Mouse (Mus musculus): ENCODE measurements at regions not wholly inside any gene's neighbourhood (a gene's known extent, or its start where the extent isn't known, plus 50 kb on each side); places are given as distances from the start of the nearest gene placed in this dataset.

DNA sequence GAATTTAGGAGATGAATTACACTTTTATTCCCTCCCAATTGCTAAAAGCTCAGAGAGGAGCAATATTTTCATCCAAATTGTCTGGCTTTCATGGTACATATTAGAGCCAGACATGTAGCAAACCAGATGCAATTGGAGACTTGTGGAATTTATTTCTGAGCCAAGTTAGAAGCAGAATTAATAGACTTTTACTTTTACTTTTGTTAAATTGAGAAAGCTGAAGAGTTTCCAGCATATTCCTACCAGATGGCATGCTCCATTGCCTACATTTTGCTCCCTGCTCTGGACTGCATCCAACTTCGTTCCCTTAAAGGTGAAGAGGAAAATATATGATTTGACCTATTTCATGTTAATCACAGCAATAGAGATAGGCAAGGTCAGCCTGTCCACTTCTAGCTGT lies 646.4 kb upstream of the Slit2 start:
- DNase-seq (ENCODE audit: low spot score) = no peak

DNA sequence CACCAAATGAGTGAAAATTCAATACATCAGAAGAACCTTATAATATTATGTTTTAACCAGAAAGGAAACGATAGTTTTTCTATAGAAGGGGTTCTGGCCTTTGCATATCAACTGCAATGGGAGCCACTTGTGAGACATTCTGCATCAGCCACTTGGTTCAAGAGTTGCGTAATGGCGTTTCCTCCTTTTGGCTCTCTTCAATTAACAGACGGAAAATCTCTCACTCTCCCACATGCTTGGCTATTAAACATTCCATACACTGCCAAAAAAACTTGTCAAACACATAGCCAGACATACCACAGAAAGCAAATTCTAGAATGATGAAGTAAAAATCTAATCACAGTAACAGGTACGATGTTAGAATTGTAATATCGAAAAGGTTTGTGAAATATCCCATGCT lies 643.1 kb upstream of the Slit2 start:
- no peak for DNase-seq (ENCODE audit: low spot score)

DNA sequence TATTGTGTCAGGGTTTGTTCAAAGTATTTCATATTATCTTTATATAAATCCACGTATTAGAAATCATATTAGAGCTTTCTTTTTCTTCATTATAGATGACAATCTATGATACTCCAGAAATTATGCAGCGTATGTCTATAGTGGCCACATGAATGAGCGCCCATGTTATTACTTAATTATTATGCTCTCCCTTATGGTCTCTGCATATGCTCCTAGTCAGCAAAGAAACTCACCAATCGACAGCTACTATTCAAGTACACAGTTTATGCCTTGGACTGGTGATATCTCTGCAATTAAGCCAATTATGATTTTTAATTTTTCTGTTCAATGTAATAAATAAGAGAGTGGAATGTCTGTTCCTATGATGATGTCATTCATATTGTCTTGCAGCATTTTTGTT lies 612.8 kb upstream of the Slit2 start:
- no peak for DNase-seq (ENCODE audit: low spot score)

DNA sequence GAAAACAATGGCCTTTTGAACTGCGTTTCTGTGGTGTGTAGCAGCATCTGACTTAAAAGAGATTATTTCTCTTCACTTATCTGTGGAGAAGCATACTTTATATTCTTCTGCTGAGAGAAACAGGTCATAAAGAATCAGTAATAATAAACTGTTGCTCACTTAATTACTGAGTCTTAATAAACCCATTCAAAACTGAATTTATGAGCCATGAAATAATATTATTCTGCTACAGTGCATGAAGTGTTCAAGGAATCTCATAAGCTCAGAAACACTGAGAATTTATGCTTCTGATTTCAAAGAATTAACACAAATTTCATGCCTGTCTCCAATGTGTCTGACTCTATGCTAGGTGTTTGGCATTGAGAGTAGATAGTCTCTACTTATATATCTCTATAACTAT lies 597.0 kb upstream of the Slit2 start:
- no peak for DNase-seq (ENCODE audit: low spot score)

DNA sequence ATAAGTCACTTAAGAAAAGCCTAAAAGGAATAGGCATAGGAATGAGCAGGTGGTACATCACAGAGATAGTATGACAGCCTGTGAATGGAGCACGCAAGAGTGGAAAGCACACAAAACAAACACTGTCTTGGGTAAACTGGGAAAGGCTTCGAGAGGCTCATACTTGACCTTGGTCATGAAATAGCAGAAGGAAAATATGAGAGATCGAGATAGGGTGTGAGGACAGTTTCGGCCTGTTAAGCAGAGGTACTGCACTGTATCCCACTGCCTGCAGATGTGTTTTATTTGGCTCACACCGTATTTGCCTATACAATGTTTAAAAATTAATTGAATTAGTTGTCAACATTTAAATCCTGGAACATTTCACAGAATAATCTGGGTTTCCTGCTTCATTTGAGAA lies 596.2 kb upstream of the Slit2 start:
- no peak for DNase-seq (ENCODE audit: low spot score)

DNA sequence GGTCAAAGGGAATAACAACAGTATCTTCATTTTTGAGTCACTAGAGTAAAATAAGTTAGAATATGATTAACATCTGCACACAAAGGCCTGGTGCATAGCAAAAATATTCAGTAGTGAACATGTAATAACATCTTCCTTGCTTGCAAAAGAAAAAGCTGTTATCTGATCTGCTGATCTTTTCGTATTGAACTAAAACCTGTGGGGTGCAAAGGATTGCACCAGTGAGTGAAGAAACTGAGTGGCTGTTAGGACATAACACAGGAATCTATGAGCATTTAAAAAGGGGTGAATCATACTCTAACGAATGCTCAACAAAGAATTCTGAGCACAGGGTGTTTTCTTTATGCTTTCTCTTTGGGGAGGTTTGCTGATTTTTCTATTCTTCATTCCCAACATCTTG lies 592.2 kb upstream of the Slit2 start:
- DNase-seq (ENCODE audit: low spot score) = no peak

DNA sequence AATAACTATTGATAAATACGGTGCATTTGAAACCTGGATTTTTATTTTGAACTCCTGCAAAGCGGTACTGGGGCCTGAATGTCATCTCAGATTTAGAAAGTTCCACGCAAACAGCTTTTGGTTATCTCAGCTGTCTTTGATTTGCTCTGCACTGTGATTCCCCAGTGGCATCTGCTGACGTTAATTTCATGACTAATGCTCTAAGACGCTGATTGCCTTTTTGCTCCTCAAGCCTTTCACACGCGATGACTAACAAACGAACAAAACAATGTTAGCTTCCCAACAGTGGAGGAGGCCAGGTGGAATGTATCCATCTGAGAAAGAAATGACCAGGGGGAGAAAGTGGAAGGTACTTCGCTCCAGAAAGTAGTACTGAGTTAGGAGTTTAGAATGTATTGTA lies 586.1 kb upstream of the Slit2 start:
- DNase-seq (ENCODE audit: low spot score) = no peak

DNA sequence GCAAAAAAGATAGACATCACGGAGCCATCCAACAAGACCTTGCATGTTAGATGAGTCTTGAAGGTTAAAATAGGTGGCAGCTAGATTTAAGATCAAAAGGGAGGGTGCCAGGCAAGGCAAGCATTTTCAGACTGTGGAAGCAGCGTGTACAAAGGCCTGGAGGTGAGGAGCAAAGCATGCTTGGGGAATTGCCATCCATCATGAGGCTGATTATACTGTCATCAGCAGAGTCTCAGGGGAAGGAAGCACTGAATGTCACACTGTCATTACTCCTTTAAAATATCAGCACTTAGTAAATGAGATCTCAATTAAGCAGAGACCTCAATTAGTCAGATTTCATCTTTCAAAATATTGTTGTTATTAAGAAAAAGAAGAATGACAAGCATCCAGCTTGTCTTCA lies 561.0 kb upstream of the Slit2 start:
- no peak for DNase-seq (ENCODE audit: low spot score)

DNA sequence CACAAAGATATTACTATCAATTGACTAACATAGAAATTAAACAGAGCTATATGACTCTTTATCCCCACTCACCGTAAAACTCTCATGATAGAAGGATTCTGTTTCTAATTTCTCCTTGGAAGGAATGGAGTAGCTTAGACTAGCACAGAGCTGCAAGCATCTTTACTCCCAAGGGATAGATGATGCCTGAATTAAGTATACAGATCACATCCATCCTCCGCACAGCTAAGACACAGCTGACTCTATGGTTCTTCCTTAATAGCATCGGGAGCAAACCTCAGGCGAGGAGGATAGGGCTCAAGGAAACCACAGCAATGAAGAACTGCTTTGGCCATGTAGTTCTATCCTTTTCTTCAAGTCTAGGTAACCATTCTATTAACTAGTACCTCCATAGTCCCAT lies 556.9 kb upstream of the Slit2 start:
- DNase-seq (ENCODE audit: low spot score) = no peak

DNA sequence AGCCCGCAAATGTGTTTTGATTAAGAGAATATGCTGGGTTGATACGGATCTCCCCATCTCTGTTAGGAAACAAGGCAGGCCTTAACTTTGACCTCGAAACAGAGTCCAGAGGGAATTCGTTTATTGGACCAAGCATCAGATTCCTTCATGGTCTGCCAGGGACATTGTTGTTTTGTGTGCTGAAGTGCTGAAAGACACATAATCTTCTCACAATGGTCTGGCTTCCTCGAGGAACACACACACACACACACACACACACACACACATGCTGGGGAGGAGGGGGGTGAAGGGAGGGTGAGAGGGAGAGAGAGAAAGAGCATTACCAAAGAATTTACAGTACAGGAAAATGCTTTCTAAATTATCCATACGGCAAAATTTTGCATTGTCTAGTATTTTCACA lies 556.5 kb upstream of the Slit2 start:
- no peak for DNase-seq (ENCODE audit: low spot score)

DNA sequence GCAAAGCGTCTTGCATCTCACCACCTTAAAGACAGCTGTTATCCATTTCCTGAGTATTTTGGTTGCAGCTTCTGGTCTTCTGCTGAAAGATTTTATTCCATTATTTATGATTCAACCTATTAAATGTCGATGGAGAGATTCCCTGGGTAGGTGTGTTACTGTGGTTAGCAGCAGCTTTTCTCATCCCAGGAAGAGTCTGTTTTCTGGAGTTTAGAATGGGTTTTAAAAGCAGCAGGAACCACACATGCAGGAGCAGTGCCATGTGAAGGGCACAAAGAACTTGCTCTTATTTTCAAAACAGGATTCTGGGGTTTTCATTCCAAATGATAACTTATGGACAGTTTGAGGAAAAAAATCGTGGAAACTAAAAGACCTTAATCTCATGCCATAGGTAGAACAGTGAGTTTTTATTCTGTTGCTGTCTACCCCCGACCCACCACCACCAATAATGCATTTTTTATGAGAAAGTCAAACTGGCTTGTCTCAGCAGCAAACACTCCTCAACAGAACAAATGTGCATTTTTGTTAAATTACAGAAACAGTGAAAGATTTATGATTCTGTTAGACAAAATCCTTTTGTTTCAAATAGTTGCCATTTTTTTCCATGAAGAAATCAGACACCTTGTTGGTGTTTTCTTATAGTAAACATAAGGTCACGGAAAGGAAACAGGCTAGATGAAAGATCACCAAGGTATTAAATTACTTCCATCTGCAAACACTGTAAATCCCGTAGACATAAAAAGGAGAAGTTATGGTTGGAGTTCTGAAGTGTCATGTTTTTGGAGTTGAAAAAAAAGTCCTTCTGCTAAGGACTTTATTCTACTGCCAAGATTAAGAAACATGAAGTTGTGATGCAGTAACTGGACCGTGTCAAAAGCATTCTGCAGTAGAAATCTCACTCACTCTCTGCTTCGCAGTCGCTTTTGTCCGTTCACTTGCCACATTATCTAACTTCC lies 553.4 kb upstream of the Slit2 start:
- no peak for DNase-seq (ENCODE audit: low spot score)

DNA sequence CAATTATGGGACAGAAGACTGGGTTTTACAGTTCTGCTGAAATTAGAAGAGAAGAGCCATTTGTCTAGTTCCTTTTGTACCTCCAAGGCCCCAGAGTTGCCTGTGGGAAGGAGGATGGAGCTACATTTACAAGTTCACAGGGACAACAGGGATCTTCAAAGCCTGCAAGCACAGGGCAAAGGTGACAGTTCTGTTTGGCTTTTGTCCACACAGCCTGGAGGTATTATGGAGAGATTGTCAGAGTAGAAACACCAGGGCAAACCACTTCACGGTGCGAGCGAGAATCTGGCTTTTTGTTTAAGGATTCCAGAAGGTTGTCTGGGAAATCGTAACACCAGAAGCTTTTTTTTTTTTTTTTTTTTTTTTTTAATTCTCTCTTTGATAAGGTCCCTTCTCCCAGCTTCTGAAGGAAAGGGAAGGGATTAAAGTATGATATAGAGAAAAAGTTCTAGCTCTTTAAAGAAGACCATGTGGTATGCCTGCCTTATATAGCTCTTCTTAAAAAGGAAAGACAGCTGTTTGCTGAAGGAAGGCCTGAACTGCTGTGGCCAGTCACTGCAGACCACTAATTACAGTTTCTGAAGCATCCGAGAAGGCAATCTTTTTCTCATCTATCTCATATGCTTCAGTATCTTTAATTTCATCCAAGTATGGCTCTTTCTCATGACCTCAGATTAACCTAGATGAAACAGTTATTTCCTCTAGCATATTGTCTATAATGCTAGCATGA lies 551.2 kb upstream of the Slit2 start:
- DNase-seq (ENCODE audit: low spot score) = no peak

DNA sequence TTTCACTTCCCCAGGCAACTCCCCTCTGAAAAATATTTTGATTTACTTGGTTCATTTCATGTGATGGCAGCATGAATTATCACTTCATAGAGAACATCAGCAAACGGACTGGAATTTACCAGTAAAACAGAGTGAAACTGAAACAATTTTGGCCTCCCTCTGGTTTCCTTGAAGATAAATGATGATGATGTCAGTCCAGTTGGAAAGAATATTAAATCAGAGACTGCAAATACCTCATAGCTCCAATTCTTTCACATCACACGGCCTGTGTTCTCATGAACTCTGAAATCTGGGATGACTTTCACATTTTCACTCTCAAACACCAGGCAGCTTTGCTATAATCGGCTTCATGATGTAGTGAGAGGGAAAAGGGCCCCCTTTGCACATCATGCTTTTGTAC lies 546.5 kb upstream of the Slit2 start:
- DNase-seq (ENCODE audit: low spot score) = no peak

DNA sequence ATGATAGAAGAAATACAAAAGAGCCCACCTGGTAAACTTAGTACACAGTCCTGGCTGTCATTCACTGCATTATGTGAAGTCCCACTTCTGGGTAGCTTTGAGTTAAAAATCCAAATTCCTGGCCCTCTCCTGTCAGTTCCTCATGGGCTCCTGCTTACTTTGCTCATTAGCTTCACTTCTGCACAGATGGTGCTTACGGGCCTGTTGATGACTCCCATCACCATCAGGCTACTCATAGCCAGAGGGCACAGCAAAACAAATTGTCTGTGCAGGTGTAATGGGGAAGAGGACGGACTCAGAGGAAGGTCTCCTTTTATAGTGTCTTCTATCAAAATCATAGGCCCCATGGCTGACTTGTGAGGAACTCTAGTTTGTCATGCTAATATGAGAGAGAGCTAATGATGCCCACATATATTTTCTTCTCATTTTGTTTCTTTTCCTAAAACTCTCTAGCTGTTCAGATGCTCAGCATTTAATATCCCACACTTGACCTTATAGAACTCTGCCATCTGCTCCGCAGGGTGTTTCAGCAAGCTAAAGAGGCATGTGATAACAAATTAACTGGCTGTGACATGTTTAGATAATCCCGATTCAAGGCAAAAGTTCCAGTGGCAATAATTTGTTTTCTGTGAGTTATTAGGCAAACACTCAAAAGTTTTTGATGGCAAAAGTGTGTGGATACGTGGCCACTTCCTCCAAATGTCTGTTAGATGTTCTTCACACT lies 536.5 kb upstream of the Slit2 start:
- no peak for DNase-seq (ENCODE audit: low spot score)

DNA sequence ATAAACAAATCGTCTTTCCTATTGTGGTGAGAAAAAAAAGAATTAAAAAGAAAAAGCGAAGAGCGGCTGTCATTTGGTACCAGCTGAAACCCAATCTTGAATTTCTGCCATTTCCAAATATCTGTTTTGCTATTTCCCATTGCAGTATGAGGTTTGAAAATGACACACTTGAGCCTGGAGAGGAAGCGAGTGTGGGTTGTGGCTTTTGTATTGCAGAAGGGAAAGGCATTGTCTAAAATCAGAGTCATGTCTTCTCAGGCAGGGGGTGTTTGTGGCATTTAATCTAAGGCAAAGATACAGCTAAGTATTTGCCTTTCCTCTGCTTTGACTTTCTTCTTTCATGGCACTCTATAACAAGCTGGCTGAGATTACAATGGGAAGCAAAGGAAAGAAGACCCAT lies 518.1 kb upstream of the Slit2 start:
- DNase-seq (ENCODE audit: low spot score) = no peak

DNA sequence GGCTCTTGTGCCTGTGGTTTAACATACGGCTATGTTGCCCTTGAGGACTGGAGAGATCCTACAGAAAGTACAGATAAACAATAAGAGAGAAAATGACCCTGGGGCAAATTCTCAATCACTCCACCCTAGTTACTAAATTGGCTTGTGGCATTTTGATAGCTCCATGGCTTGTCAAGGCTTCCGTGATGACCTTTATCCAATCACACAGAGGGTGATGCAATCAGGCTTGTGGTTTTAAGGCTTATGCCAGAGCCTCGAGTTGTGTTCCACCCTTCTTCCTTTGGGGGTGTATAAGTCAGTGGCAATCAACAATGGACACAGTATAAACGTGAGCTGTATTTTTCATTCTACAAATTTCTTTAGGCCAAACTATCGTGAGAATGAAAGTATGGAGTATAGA lies 513.5 kb upstream of the Slit2 start:
- DNase-seq (ENCODE audit: low spot score) = no peak

DNA sequence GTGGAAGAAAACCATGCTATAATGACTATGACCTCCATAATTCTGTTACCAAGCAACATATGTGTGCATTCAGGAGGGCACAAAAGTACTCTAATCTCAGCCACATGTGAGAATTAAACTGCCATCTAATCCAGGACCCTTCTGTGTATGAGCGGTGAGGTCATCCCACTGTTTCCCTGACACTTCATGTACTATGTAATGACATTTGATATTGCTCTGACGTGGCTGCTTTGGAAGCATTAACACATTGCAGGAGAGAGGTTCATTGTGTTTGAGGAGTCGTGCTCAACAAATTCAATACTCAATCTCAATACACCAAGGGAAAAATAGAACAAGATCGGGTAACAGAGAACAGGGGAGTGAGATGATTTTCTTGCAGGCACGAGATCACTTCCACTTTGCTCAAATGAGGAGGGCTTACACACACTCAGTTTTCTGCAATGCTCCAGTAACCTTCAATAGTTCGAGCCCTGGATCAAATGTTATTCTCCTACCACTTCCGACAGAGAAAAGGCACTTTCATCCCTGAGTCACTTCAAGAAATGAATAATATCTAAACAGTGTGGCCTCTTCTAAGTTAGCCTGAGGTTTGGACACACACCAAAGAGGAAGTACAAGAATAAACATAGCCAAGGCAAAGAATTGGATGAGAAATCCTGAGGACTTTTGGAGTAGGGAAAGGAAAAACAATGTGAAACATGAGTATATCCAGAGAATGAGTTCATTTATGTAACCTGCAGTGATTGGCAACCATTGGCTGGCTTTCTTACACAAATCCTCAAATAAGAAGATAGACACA lies 510.7 kb upstream of the Slit2 start:
- no peak for DNase-seq (ENCODE audit: low spot score)

DNA sequence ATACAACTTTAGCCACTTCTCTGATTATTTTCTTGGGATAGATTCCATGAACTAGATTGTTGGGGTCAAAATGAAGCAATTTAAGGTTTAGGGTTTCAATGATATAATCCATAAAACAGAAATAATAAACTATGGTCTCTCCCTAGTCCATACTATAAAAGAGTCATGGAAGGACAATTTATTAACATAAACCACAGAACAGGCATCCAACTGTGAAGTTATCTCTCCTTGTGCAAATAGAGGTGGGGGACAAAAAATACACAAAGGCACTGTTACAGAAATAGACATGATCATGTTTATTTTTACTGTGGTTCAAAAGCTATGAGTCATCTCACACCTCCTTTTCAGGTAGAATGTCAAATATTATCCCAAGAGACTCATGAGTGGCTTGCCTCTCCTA lies 503.0 kb upstream of the Slit2 start:
- no peak for DNase-seq (ENCODE audit: low spot score)

DNA sequence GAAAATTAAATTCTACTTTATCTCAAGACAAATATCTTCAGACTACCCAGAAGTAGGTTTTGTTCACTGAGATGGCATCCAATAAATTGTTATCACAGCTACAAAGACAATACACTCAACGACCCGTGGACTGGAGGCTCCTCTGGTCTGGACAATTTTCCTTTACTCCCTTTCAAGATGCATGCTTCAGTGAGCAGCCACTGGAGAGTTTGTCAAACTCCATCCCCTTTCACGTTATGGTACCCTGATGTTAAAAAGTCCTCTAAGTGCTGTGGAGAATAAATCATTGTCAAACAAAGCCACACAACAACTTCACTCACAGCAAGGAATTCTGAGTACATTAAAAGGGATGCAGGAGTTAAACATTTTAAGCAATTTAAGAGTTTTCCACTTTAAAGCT lies 486.7 kb upstream of the Slit2 start:
- DNase-seq (ENCODE audit: low spot score) = no peak

DNA sequence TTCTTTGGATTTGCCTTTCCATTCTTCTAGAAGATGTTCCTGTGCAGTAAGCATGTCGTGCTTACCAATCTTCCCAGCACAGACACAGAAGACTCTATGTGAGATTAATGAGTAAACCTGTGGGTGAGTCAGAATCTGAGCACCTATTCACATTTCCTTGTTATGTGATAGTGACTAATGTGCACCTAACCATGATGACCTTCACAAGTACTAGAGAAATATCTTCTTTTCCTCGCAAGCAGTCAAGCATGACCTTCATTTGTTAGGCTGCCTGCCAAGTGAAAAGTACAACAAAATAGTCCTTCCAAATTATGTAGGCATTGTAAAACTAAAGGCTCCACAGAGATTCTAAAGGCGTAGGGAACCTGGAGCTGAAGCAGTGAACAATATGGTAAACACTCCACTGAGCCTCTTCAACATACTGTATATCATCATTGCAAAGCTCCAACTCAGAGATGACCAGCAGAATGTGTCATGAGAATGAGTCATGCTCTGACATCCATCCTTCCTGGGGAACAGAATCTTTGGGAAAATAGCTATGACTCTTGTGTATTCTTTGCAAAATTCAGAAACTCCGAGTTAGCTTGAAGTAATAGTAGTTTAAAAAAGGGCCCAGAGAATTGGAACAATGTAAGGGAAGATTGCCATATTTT lies 480.0 kb upstream of the Slit2 start:
- no peak for DNase-seq (ENCODE audit: low spot score)

DNA sequence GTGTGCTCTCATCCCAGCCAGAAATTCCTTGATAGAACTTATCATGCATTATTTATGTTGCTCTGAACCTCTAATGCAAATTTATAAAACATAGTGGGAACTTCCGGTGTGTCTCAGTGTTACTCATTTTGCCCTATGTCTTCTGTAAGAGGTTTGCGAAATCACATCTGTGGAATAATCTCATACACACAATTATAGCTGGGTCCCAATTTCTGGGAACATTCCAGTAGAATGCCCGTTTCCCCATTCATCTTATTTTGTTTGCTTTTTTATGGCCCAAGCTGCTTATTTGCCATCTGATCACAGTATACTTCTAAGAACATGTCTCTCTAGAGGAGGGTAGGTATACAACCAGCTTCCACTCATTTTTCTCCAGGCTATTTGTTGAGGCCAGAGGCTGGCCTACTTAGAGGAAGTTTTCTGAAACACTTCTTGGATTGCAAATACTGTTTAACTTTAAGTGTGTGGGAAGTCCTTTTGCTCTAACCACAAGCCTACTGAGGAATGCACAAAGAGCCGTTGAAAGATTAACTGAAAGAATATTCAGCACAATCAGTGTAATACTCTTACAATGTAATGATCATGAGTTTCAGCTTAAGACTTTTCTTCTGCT lies 474.1 kb upstream of the Slit2 start:
- DNase-seq (ENCODE audit: low spot score) = no peak
